Mouse (Mus musculus) stomach, postnatal 0 days (tissue): Measurements from ENCODE around the gene Bcl11a. TPM values are rescaled to one million over a fixed set of nuclear protein-coding genes. Genes with fewer than 3 reads are reported as not detected.

Experiments used
- ATAC-seq: fragments of 200-750 bp; cut with Nextera tagmentation; 2 replicates; pipeline ENCODE4 v1.8.0; 2017; ENCODE audit not compliant: low FRiP score, low TSS enrichment
- DNase-seq: peaks from one replicate; pipeline ENCODE4 v3.0.0-alpha.2; 2016; ENCODE audit warnings: low spot score
- H3K27ac ChIP-seq: fragments of 300-500 bp; sonication (generic); replicated peaks from 2 replicates; pipeline ENCODE4 v1.5.1; 2014; ENCODE audit warnings: mild to moderate bottlenecking, control low read depth
- H3K27me3 ChIP-seq: fragments of 300-500 bp; sonication (generic); 2 replicates; pipeline ENCODE4 v1.6.1; 2014; ENCODE audit warnings: low read length; ENCODE audit not compliant: control insufficient read depth, insufficient read depth
- H3K36me3 ChIP-seq: fragments of 300-500 bp; sonication (generic); 2 replicates; pipeline ENCODE4 v1.6.1; 2014; ENCODE audit warnings: low read length, mixed read lengths; ENCODE audit not compliant: control insufficient read depth, insufficient read depth
- H3K4me1 ChIP-seq: fragments of 300-500 bp; sonication (generic); replicated peaks from 2 replicates; pipeline ENCODE4 v1.6.1; 2014; ENCODE audit warnings: antibody characterized with exemption; ENCODE audit not compliant: control insufficient read depth, insufficient read depth
- H3K4me2 ChIP-seq: fragments of 300-500 bp; sonication (generic); replicated peaks from 2 replicates; pipeline ENCODE4 v1.6.1; 2014; ENCODE audit warnings: low read depth, mild to moderate bottlenecking, control low read depth, moderate library complexity
- H3K4me3 ChIP-seq: fragments of 300-500 bp; sonication (generic); 2 replicates; pipeline ENCODE4 v1.5.1; 2014; ENCODE audit warnings: low read depth, low read length, control low read depth
- H3K9ac ChIP-seq: fragments of 300-500 bp; sonication (generic); 2 replicates; pipeline ENCODE4 v1.6.1; 2014; ENCODE audit warnings: mild to moderate bottlenecking, low read length, control low read depth, mixed read lengths
- H3K9me3 ChIP-seq: fragments of 300-500 bp; sonication (generic); 2 replicates; pipeline ENCODE4 v1.6.1; 2016; ENCODE audit warnings: low read length; ENCODE audit not compliant: control insufficient read depth
- CTCF ChIP-seq: IDR thresholded peaks from 2 replicates; pipeline ENCODE4 v1.5.1; 2016; ENCODE audit warnings: antibody characterized with exemption, low read depth, mild to moderate bottlenecking, moderate library complexity
- EP300 ChIP-seq: optimal IDR thresholded peaks from 2 replicates; pipeline ENCODE3; 2016; ENCODE audit warnings: antibody characterized with exemption
- WGBS: fragments of 180-500 bp; shearing (Covaris S2); extraction: QIAGEN DNeasy Blood & Tissue Kit; methylation state at CpG from one replicate; pipeline ENCODE4 v1.1.7; 2014; 5-methylcytosine and 5-hydroxymethylcytosine counted together
- polyA plus RNA-seq: library from polyadenylated mRNA; unstranded; fragments of >200 nt; fragmentation: Nextera tagmentation; extraction: Ambion mirVana; gene quantifications from 2 replicates; pipeline ENCODE4 v1.2.1, GENCODE M21; 2015

The Bcl11a gene
- polyA plus RNA-seq, 1 experiment from 2014 or later: 10.5 TPM

- WGBS: 43% methylated on average over 6 of the region's 6 CpGs
- DNase-seq (no peak), ATAC-seq (peak; percentile 42; the same call in 1 of the 2 replicates)
Measured at GRCm38 (mm10) chr11:24208951-24209351, 131.1 kb downstream of the Bcl11a start.

GRCm38 (mm10) chr11:24214509-24215134, 136.8 kb downstream of the Bcl11a start:
- TF ChIP-seq CTCF (no peak), EP300 (no peak)
- H3K4me1 ChIP-seq: no peaks in the 10 kb centered on the region
- no peak overlapping the region for H3K27ac ChIP-seq
- DNase-seq (no peak), ATAC-seq (no peak)
- H3K9ac ChIP-seq: no peak overlapping the region
- WGBS: 65% methylated on average over 3 of the region's 3 CpGs
- no peaks in the 10 kb centered on the region for H3K36me3 ChIP-seq
- no peak overlapping the region for H3K4me3 ChIP-seq
- H3K27me3 ChIP-seq: no peaks in the 10 kb centered on the region
- H3K9me3 ChIP-seq: no peaks in the 10 kb centered on the region
- H3K4me2 ChIP-seq: no peak overlapping the region

More at GRCm38 (mm10) chr11:24208951-24209351, 131.1 kb downstream of the Bcl11a start:
- no peak overlapping the region for H3K9ac ChIP-seq
- no peak overlapping the region for H3K4me2 ChIP-seq
- no peak overlapping the region for H3K27ac ChIP-seq
- H3K4me1 ChIP-seq: no peaks in the 10 kb centered on the region
- no peaks in the 10 kb centered on the region for H3K36me3 ChIP-seq
- no peaks in the 10 kb centered on the region for H3K9me3 ChIP-seq
- H3K4me3 ChIP-seq: no peak overlapping the region
- TF ChIP-seq EP300 (no peak), CTCF (no peak)
- H3K27me3 ChIP-seq: no peaks in the 10 kb centered on the region

GRCm38 (mm10) chr11:24217741-24218333, 140.0 kb downstream of the Bcl11a start:
- TF ChIP-seq CTCF: peak; percentile 25
- no peak for TF ChIP-seq EP300
- no peak for ATAC-seq
- Histone ChIP-seq H3K4me2 (no peak overlapping the region), H3K27ac (no peak overlapping the region), H3K9me3 (no peaks in the 10 kb centered on the region), H3K36me3 (no peaks in the 10 kb centered on the region), H3K9ac (no peak overlapping the region), H3K4me3 (no peak overlapping the region), H3K27me3 (no peaks in the 10 kb centered on the region), H3K4me1 (no peaks in the 10 kb centered on the region)
- WGBS: 93% methylated on average over 6 of the region's 6 CpGs
- no peak for DNase-seq

- Histone ChIP-seq H3K36me3 (no peaks in the 10 kb centered on the region), H3K4me1 (no peaks in the 10 kb centered on the region), H3K27ac (no peak overlapping the region), H3K27me3 (no peaks in the 10 kb centered on the region), H3K4me3 (no peak overlapping the region), H3K9ac (no peak overlapping the region), H3K4me2 (no peak overlapping the region), H3K9me3 (no peaks in the 10 kb centered on the region)
- 78% methylated on average over 4 of the region's 4 CpGs for WGBS
- DNase-seq (no peak), ATAC-seq (no peak)
- TF ChIP-seq CTCF: no peak
- TF ChIP-seq EP300: no peak
Measured at GRCm38 (mm10) chr11:24221601-24222307, 143.9 kb downstream of the Bcl11a start.

Other genes with a start within 250 kb of the Bcl11a start
- gene Papolg, start 182.8 kb upstream of the Bcl11a start, polyA plus RNA-seq: 4.4 and 4.7 TPM in 2 replicates
- 0.27 TPM in 1 of 2 replicates, not detected in the other for gene A830031A19Rik, start 3.0 kb upstream of the Bcl11a start, polyA plus RNA-seq